Mouse (Mus musculus): ENCODE measurements around the gene Cacna1a. TPM values are rescaled to one million over a fixed set of nuclear protein-coding genes. Genes with fewer than 3 reads are reported as not detected.

Cacna1a gene
- polyA plus RNA-seq, 1 experiment from 2014 or later = 3.8 TPM

GRCm38 (mm10) chr8:84653092-84653631 is 264.9 kb downstream of the Cacna1a start:
- no peak for TF ChIP-seq CTCF (IDR thresholded peaks at IDR 0.05; ENCODE audit: low read depth)
- Histone ChIP-seq H3K4me1 (ENCODE audit: insufficient read depth) (peaks cover 19% of the 10 kb centered on the region; the same call in 1 of the 2 replicates), H3K4me2 (peak overlapping the region; percentile 1; the same call in 1 of the 2 replicates), H3K27me3 (ENCODE audit: insufficient read depth, low read length) (no peaks in the 10 kb centered on the region), H3K36me3 (ENCODE audit: insufficient read depth) (no peaks in the 10 kb centered on the region), H3K4me3 (ENCODE audit: low read depth, low read length) (no peak overlapping the region; the same call in 1 of the 2 replicates), H3K9me3 (ENCODE audit: low read depth, low read length) (no peaks in the 10 kb centered on the region), H3K9ac (no peak overlapping the region), H3K27ac (ENCODE audit: low read depth) (peak overlapping the region; percentile 42; the same call in 1 of the 2 replicates)
- WGBS = 52% methylated on average over 9 of the region's 9 CpGs
- ATAC-seq (ENCODE audit: insufficient read depth) = no peak
- DNase-seq = no peak

- DNase-seq (no peak), ATAC-seq (ENCODE audit: insufficient read depth) (no peak)
- Histone ChIP-seq H3K9ac (no peak overlapping the region), H3K9me3 (ENCODE audit: low read depth, low read length) (no peaks in the 10 kb centered on the region), H3K36me3 (ENCODE audit: insufficient read depth) (no peaks in the 10 kb centered on the region), H3K4me2 (peak overlapping the region; percentile 91), H3K4me3 (ENCODE audit: low read depth, low read length) (no peak overlapping the region), H3K27ac (ENCODE audit: low read depth) (peak overlapping the region; percentile 99), H3K27me3 (ENCODE audit: insufficient read depth, low read length) (no peaks in the 10 kb centered on the region), H3K4me1 (ENCODE audit: insufficient read depth) (peaks cover 25% of the 10 kb centered on the region)
- 30% methylated on average over 4 of the region's 4 CpGs for WGBS
- peak; percentile 47 for TF ChIP-seq CTCF (IDR thresholded peaks at IDR 0.05; ENCODE audit: low read depth)
Measured at GRCm38 (mm10) chr8:84654597-84654996, 266.4 kb downstream of the Cacna1a start.

DNA sequence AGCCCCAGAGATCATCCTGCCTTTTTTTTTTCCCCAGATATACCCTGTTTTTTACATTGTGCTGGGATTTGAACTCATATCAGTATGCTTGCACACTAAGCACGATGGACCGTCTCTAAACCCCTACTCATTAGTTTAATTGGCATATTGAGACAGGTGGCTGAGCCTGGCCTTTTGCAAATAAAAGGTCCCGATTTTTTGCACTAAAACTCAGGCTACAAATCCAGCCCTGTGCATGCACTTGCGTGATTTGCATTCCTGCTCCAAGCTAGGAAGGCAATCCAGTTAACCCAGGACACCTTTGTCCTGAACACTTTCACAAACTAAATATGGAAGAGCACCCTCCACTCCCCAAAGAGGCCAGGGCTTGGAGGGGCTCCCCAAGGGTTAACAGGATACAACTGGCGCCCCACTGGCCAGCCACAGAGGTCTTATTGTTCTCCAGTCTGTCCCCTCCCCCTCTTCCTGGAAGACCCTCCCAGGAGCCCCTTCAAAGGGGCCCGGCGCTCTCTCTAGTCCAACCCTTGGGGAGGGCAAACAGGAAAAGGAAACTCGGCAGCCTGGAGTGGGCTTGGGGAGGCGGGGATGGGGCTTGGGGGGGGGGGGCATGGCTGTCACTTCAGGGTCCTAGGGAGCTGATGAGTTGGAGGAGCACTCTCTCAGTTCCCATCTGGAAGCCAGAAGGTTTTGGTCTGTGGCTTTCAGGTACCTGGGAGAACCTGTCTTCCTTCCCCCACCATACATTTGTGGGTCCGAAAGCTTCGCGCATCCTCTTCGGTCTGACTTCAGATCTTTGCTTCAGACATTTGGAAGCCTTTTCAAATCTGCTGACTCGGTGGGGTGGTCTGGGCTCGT is 267.3 kb downstream of the Cacna1a start:
- peak overlapping the region; percentile 71 for H3K9ac ChIP-seq
- DNase-seq (peak; percentile 89), ATAC-seq (ENCODE audit: insufficient read depth) (peak; percentile 67)
- no peaks in the 10 kb centered on the region for H3K9me3 ChIP-seq (ENCODE audit: low read depth, low read length)
- no peaks in the 10 kb centered on the region for H3K27me3 ChIP-seq (ENCODE audit: insufficient read depth, low read length)
- H3K4me3 ChIP-seq (ENCODE audit: low read depth, low read length) = peak overlapping the region; percentile 39
- peak overlapping the region; percentile 99 for H3K27ac ChIP-seq (ENCODE audit: low read depth)
- H3K36me3 ChIP-seq (ENCODE audit: insufficient read depth) = no peaks in the 10 kb centered on the region
- no peak for TF ChIP-seq CTCF (IDR thresholded peaks at IDR 0.05; ENCODE audit: low read depth)
- WGBS = 2% methylated on average over 15 of the region's 15 CpGs
- peaks cover 29% of the 10 kb centered on the region for H3K4me1 ChIP-seq (ENCODE audit: insufficient read depth)
- peak overlapping the region; percentile 91 for H3K4me2 ChIP-seq

DNA sequence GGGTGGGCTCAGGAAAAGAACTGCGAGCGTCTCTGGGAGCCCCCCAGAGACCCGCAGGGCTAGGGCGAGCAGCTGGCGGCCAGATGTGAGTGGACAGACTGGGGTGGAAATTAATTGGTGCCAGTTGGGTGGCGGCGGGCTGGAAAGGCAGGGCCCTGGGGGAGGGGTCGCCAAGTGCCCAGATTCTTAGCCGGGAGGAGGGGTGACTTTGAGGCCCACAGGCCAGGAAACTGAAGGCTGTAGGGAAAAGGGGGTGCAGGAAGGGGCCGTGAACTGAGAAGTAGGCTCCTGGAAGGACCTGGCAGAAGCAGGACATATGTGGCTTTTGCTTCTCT is 267.9 kb downstream of the Cacna1a start:
- no peaks in the 10 kb centered on the region for H3K9me3 ChIP-seq (ENCODE audit: low read depth, low read length)
- H3K27me3 ChIP-seq (ENCODE audit: insufficient read depth, low read length) = no peaks in the 10 kb centered on the region
- WGBS = 1% methylated on average over 10 of the region's 10 CpGs
- DNase-seq = peak; percentile 78
- peak overlapping the region; percentile 99 for H3K27ac ChIP-seq (ENCODE audit: low read depth)
- peak overlapping the region; percentile 39 for H3K4me3 ChIP-seq (ENCODE audit: low read depth, low read length)
- peak; percentile 29 for ATAC-seq (ENCODE audit: insufficient read depth)
- peaks cover 32% of the 10 kb centered on the region for H3K4me1 ChIP-seq (ENCODE audit: insufficient read depth)
- peak overlapping the region; percentile 91 for H3K4me2 ChIP-seq
- peak overlapping the region; percentile 71 for H3K9ac ChIP-seq
- no peaks in the 10 kb centered on the region for H3K36me3 ChIP-seq (ENCODE audit: insufficient read depth)
- no peak for TF ChIP-seq CTCF (IDR thresholded peaks at IDR 0.05; ENCODE audit: low read depth)

DNA sequence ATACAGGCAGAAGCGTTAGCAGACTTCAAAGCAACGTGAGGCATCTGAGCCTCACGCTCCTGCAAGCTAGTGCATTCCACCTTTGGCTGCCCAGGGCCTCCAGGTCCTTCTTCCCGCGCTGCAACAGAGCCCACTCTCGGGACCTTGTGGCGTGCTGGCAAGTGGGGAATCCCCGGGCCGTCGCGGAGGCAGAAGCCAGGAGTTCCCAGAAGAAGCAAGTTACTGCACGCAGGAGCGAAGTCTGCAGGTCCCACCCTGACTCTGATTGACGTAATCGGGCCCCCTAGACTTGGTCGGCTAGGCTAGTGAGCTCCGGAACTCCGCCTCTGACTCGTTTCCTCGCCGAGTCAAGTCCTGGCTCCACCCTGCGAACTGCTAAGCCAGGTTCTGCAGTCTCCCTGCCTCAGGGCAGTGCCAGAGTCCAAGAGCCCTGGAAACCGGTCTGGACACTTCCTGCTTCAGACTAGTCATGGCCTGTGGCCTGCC is 268.4 kb downstream of the Cacna1a start:
- H3K27ac ChIP-seq (ENCODE audit: low read depth) = peak overlapping the region; percentile 99
- peak overlapping the region; percentile 91 for H3K4me2 ChIP-seq
- peak overlapping the region; percentile 71 for H3K9ac ChIP-seq
- peak; percentile 91 for DNase-seq
- no peaks in the 10 kb centered on the region for H3K27me3 ChIP-seq (ENCODE audit: insufficient read depth, low read length)
- under 1% methylated on average over 23 of the region's 23 CpGs for WGBS
- H3K36me3 ChIP-seq (ENCODE audit: insufficient read depth) = no peaks in the 10 kb centered on the region
- H3K4me1 ChIP-seq (ENCODE audit: insufficient read depth) = peaks cover 32% of the 10 kb centered on the region
- no peak for TF ChIP-seq CTCF (IDR thresholded peaks at IDR 0.05; ENCODE audit: low read depth)
- peak; percentile 55 for ATAC-seq (ENCODE audit: insufficient read depth)
- peak overlapping the region; percentile 39 for H3K4me3 ChIP-seq (ENCODE audit: low read depth, low read length)
- no peaks in the 10 kb centered on the region for H3K9me3 ChIP-seq (ENCODE audit: low read depth, low read length)

DNA sequence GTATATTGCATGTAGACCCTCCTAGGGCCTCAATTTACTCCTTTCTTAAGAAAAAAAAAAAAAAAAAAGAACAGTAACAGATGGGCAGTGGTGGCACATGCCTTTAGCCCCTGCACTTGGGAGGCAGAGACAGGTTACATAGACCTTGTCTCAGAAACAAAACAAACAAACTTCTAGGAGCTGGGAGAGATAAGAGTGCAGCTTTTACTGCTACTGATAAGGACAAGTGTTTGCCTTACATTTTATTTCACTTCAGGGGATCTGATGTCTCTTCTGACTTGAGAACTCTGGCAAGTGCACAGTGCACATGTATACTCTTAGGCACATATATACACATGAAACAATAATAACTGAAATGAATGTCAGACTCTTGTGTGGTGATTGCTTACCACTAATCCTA is 269.0 kb downstream of the Cacna1a start:
- ATAC-seq (ENCODE audit: insufficient read depth) (no peak), DNase-seq (no peak)
- peak overlapping the region; percentile 71; the same call in 1 of the 2 replicates for H3K9ac ChIP-seq
- H3K36me3 ChIP-seq (ENCODE audit: insufficient read depth) = no peaks in the 10 kb centered on the region
- peak overlapping the region; percentile 99 for H3K27ac ChIP-seq (ENCODE audit: low read depth)
- peak overlapping the region; percentile 39 for H3K4me3 ChIP-seq (ENCODE audit: low read depth, low read length)
- no peaks in the 10 kb centered on the region for H3K27me3 ChIP-seq (ENCODE audit: insufficient read depth, low read length)
- no peaks in the 10 kb centered on the region for H3K9me3 ChIP-seq (ENCODE audit: low read depth, low read length)
- H3K4me1 ChIP-seq (ENCODE audit: insufficient read depth) = peaks cover 32% of the 10 kb centered on the region
- H3K4me2 ChIP-seq = peak overlapping the region; percentile 91
- no peak for TF ChIP-seq CTCF (IDR thresholded peaks at IDR 0.05; ENCODE audit: low read depth)

DNA sequence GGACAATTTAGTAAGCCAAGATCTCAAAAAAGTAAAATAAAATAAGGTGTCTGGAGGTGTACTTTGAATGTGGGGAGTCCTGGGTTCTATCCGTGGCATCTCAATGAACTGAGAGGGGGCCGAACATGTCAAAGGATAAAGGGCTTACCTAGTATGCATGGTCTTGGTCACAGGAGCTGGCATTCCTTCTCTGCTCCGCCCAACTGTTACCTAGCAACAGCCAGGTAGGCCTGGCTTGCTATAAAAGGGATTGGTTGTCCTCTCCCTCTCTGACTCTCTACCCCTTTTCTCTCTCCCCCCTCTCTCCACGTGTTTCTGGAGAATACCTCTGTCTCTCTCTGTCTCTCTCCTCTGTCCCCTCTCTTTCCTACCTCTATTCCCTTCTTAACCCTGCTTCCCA is 269.4 kb downstream of the Cacna1a start:
- Histone ChIP-seq H3K9ac (no peak overlapping the region), H3K4me2 (peak overlapping the region; percentile 91; the same call in 1 of the 2 replicates), H3K36me3 (ENCODE audit: insufficient read depth) (no peaks in the 10 kb centered on the region), H3K27me3 (ENCODE audit: insufficient read depth, low read length) (no peaks in the 10 kb centered on the region), H3K4me1 (ENCODE audit: insufficient read depth) (peaks cover 32% of the 10 kb centered on the region), H3K27ac (ENCODE audit: low read depth) (peak overlapping the region; percentile 99), H3K4me3 (ENCODE audit: low read depth, low read length) (no peak overlapping the region), H3K9me3 (ENCODE audit: low read depth, low read length) (no peaks in the 10 kb centered on the region)
- 38% methylated on average over 4 of the region's 4 CpGs for WGBS
- peak; percentile 53 for DNase-seq
- ATAC-seq (ENCODE audit: insufficient read depth) = no peak
- no peak for TF ChIP-seq CTCF (IDR thresholded peaks at IDR 0.05; ENCODE audit: low read depth)
